Mouse (Mus musculus): ENCODE measurements around the gene Fam193a. TPM values are rescaled to one million over a fixed set of nuclear protein-coding genes. Genes with fewer than 3 reads are reported as not detected.

The Fam193a gene
- total RNA-seq, 2 experiments from 2014 or later, result 67.1 to 89.6 TPM

DNA sequence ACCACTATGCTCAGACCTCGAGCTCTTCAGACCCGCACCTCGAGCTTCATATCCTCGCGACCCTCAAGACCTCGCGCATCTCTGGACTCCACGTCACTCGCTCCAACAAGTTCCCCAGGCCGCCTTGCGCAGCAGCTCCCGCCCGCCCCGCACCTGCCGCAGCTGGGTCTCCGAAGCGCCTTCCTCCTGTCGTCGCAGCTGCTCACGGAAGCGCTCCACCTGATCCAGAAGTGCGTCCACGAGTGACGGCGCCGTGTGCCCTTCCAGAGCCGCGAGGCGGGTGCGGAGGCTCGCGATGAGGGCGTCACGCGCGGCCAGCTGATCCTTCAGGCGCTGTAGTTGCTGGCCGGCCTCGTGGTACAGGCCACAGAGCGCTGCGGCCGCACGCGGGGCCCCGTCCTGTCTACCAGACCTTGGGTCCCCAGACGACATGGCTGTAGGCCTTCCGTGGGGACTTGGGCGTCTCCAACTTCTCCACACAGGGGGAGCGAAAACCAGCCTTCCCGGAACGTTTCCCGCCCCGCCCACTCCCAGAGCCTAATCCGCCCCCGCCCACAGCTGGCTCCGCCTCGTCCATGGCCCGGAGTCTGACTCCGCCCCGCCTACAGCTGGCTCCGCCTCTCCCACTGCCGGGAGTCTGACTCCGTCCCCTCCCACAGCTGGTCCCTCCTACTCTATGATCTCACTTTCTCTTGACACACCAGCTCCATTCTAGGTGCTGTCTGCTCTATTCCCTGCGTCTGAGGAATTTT lies 143.9 kb downstream of the Fam193a start, which contains the start of gene Tnip2:
Tnip2 (minus strand) TSS at position 526 of the 752 bp plus-strand sequence.
- ATAC-seq (replicated peaks; ENCODE audit: low FRiP score, poor library complexity, severe bottlenecking), result peak; percentile 96

DNA sequence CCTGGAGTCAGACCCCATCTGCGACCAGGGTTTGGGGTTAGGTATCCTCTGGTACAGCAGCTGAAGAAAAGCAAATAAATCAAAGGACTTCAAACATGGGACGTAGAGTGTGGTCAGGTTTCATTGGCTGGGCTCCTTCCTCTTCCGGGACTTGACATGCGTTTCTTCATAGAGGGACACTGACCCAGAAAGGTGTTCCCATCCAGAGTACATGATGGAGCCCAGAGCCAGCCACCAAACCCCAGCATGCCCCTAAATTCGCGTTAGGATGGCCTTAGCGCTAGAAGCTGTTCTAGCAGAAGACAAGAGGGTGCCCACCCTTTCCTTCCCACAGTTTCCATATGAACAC lies 144.5 kb downstream of the Fam193a start:
- ATAC-seq (replicated peaks; ENCODE audit: low FRiP score, poor library complexity, severe bottlenecking), result peak; percentile 26

DNA sequence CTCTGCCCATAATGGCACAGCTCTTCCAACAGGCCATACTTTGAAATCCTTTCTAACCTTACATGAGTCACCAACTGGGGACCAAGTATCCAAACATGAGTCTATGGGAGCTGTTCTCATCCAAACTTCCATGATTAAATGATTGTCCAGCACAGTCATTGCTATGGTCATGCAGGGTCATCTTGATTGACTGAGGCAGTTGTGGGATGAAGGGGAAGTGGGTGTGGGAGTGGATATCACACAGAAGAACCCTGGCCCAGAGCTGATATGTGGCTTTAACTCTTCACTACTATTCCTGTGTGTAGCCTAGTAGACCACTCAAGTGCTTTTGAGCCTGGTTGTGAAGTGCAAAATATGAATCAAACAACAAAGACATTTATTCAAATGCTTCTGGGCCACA lies 145.4 kb downstream of the Fam193a start:
- ATAC-seq (replicated peaks; ENCODE audit: low FRiP score, poor library complexity, severe bottlenecking), result no peak

DNA sequence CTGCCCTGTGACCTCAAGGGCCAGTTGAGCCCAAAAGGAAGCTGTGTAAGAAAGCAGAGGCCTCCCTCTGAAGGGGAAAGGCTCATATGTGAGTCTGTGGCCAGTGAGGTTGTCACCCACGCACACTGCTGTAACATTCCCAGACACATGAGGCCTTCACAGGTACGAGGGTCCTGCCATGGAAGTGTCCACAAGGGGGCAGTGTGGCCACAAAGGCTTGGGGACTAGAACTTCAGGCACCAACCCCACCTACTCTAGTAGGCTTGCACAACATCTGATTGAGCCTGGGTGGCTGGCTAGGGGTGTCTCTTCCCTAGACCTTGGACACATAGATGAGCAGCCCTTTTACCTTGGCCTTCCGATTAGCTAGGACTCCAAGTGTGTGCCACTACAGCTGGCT lies 148.2 kb downstream of the Fam193a start:
- ATAC-seq (replicated peaks; ENCODE audit: low FRiP score, poor library complexity, severe bottlenecking), result peak; percentile 52

DNA sequence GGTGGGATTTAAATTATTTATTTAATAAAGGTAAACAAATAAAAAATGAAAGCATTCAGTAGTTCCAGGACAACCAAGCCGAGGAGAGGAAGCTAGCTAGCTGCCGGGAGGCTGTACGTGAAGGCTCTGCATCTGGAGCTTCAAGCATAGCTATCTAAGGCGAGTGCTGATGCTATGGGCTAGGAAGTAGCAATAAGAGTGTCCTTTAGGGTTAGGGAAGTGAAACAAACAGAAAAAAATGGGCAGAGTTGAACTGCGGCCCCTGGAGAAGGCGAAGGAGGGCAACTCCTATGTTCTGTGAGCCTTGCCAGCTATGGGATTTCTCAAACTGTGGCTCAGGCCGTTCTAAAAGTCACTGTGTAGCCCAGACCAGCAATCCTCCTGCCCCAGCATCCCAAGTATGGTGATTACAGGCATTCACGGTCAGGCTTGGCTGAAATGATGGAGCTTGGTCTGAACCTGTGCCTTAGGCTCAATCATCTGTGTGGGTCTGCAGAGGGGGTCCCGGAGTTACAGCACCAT lies 149.7 kb downstream of the Fam193a start:
- no peak for ATAC-seq (replicated peaks; ENCODE audit: low FRiP score, poor library complexity, severe bottlenecking)

DNA sequence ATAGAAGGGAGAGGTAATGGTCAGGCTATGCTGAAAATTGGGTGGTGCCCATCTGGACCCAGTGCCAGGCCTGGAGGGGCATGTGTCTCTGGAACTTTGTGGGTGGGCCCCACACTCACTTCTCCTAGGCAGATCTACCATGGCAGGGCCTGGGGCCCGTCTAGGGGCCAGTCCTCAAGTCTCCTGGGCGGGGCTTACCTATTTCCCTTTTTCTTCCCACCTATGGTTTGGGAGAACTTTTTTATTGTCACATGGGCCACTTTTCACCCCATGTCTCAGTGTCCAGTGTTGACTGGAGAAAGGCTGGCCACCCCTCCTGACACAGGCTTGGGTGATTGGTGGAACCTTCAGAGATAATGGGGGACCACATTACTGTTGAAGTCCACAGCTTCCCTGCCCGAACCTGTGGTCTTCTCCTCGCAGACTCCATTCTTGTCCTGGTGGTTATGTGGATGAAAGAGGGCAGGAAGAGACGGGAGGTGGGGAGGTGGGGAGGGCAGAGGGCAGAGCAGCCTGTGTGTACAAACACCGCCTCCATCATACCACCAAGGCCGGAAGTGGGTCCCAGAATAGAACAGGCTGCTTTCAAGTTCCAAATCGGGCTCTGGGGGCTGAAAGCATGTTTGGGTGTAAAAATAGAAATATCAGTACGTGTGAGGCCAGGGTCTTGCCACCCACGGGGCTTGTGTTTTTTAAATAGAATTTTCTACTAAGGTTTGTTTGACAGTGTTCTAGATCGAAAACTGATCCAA lies 150.9 kb downstream of the Fam193a start:
- ATAC-seq (replicated peaks; ENCODE audit: low FRiP score, poor library complexity, severe bottlenecking), result no peak

DNA sequence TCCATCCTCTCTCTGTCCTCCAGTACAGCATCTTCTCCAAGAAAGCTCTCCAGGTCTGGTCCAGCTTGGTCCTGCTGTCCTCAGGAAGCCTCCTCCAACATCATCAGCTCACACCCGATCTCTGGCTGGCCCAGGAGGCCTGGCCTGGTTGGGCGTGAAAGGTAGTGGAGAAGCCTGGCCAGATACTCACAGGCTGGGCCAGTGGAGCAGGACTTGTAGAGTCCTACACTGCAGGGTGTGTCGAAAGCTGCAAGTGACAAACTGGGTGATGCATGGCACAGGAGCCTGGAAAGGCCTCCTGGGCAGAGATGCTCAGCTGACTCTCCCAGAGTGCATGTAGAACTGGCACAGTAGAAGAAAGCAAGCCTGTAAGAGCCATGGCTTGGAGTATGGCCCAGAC lies 151.6 kb downstream of the Fam193a start:
- ATAC-seq (replicated peaks; ENCODE audit: low FRiP score, poor library complexity, severe bottlenecking), result no peak

DNA sequence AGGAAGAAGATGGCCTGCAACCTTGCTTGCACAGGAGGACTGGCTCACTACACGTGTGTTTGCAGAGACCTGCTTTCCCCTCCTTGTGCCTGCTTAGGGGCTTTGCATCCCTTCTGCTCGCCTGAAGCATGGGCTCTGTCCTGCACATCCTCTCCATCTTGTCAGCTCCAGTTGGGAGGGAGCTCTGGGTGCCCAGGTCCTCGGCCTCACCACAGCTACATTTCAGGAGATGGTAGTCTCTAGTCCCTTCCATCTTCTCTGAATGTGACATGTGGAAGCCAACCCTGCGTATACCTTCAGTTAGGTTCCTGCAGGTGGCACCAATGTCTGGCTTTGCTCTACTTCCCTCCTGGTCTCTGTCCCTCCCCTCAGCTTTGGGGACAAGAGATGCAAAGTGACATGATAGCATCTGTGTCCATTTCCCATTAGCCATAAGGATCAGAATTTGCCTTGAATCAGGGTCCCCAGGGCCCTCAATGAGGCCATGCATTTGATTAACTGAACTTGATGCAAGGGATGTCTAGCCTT lies 154.3 kb downstream of the Fam193a start:
- ATAC-seq (replicated peaks; ENCODE audit: low FRiP score, poor library complexity, severe bottlenecking), result no peak

DNA sequence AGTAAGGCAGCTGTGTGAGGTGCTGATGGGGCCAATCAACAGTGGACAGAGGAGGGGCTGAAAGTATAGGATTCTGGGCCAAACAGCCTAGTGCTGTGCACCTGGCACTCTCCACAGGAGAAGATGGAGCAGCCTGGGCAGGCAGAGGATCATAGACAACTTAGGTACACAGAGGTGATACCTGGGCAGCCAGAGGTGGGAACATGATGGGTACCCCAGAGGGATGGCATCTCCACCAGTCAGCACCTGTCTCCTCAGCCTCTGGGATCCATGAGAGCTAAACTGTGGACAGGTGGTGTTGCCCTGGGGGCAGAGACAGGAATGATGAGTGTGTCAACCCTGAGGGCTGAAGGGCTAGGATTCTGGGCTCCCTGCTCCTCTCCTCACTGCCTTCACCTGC lies 154.8 kb downstream of the Fam193a start:
- no peak for ATAC-seq (replicated peaks; ENCODE audit: low FRiP score, poor library complexity, severe bottlenecking)

DNA sequence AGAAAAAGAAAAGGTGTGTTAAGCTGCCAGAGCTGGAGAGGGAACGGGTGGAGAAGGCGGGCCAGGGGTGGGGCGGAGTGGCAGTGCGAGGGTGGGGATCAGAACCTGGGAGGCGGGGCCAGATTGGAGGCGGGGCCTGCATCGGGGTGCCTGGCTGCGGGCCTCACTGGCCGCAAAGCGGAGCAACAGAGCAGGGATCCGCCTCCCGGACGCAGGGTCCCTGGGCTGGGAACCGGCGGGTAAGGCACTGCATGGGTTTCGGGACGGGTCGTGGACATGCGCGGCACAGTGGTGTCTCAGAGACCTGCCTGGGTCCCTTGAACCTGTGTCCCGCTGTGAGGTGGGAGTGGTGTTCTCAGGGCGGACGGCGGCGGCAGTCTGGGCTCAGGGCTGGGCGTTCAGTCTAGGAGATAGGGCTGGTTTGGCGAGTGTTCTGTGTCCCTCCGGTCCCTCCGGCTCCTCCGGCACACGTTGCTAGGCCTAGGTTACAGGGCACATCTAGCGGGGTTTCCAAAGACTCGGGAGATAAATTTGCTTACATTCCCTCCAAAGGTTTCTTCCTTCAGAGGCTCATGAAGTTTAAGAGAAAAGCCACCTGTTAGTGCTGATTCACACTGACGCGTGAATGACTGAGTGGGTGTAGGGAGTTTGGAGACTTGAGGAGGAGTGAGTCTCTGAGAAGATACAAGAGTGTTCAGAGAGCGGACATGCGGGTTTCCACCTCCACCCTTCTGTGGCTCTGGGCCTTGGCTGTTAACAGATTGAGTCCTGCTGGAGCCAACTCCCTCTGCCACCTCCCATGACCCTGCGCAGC lies 156.1 kb downstream of the Fam193a start, which contains the start of gene Sh3bp2:
Sh3bp2 (plus strand) TSS at position 176 of the 814 bp plus-strand sequence.
- ATAC-seq (replicated peaks; ENCODE audit: low FRiP score, poor library complexity, severe bottlenecking), result peak; percentile 94

DNA sequence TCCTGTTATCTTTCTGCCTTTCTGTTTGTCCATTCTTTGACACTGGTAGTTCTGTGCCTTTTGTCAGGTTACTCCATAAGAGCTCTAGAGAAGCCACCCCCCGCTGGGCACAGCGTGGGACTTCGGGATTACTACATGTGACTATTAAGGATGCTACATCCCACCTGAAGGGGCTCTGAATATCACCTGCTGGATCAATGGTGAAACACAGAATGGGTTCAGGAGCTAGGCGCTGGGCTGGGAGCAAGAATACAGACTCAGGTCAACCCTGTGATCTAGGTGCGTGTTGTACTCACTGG lies 156.7 kb downstream of the Fam193a start:
- ATAC-seq (replicated peaks; ENCODE audit: low FRiP score, poor library complexity, severe bottlenecking), result no peak

DNA sequence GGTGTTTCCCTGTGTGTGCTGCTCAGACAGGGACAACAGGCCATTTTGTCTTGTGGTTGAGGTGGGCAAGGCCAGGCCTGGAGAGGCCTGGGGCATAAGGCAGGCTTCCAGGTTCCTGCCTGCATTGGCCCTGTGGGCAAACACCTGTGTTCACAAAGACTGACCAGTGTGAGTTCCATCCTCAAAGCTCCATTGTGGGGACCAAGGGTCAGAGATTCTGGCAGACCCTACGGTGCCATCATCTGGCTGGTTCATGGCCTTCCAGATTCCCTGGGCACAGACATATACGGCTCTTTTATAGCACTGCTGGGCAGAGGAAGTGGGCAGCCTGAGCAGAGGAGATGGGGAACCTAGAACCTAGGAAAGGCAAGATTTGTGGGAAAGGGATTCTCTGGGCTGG lies 157.6 kb downstream of the Fam193a start:
- ATAC-seq (replicated peaks; ENCODE audit: low FRiP score, poor library complexity, severe bottlenecking), result no peak

DNA sequence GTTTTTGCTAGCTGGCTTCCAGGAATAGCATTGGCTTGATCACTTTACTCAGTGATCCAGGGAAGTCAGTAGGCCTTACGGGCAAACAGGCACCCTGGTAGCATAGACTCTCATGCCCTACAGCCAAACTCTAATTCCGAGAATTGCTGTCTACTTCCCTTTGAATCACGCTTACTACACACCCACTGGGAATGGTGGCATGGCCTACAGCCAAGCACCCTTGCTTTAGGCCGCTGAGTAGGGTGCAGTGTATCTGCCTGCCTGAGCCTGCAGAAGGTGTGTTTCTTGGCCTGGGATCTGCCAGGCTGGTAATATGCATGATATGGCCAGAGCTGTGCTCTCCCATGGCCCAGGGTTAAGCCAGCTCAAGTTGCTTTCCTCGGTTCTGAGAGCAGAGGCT lies 159.0 kb downstream of the Fam193a start:
- no peak for ATAC-seq (replicated peaks; ENCODE audit: low FRiP score, poor library complexity, severe bottlenecking)

DNA sequence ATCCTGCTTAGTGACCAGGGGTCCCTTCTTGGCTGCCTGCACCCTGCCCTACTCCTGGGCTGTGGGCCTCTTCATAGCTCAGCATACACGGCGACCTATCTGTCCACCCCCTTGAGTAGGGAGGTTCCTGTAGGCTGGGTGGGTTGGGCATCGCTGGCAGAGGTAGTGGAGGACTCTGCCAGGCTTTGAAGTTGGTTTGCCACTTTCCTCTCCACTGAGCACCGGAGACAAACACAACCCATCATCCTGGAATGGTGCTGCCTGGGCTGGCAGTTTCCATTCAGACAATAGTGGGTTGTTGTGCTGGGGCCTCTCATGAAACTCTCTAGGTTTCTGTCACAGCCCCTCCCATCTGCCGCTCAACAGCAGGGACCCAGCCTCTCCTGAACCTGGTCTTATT lies 160.4 kb downstream of the Fam193a start:
- no peak for ATAC-seq (replicated peaks; ENCODE audit: low FRiP score, poor library complexity, severe bottlenecking)

DNA sequence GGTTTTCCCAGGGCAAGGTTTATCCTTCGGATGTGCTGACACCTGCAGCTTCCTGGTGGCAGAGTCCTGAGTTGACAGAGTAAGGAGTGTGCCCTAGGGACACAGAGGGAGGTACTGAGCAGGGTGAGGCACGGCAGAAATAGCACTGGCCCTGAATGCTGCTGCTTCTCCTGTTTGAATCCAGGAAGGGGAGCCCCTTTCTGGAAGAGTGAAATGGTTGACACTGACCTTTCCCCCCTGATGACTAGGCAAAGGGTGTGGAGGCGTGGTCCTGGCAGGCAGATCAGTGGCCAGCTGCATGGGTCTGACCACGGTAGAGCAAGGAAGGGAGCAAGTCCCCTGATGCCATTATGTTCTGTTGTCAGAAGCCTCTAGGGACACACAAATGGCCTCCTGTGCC lies 161.0 kb downstream of the Fam193a start:
- no peak for ATAC-seq (replicated peaks; ENCODE audit: low FRiP score, poor library complexity, severe bottlenecking)

DNA sequence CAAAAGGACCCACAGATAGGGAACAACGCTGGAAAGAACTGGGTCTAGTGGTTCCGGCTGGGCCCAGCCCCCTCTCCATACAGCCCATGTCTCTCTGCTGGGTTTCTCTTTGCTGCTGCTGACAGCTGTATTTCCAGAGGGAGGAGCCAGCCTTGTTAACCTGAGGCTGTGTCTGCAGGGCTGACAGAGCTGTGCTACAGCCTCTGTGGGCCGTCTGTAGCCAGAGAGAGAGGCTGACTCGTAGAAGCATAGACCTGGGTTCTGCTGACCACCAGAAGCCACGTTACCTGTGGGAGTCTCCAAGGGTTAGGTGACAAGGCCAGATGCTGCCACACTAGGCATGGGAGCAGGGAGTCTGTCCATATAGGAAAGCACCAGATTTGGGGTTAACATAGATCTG lies 163.3 kb downstream of the Fam193a start:
- ATAC-seq (replicated peaks; ENCODE audit: low FRiP score, poor library complexity, severe bottlenecking), result no peak

DNA sequence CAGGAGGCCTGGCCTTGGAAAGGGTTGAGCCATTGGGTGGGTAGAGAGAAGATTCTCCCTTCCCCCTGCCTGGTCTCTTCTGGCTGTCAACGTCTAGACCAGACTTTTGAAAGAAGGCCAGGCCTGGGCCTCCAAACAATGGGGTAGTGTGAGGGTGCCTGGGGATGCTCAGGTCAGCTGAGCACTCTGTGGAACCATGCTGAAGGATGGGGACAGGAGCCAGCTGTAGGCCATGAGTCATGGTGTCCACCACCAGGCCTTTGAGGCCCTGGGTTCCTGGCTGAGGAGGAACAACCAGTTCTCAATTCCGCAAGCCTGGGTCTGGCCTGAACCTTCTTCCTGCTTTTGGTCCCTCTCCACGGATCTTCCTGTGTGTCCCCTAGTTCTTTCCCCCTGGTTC lies 164.1 kb downstream of the Fam193a start:
- ATAC-seq (replicated peaks; ENCODE audit: low FRiP score, poor library complexity, severe bottlenecking), result no peak

DNA sequence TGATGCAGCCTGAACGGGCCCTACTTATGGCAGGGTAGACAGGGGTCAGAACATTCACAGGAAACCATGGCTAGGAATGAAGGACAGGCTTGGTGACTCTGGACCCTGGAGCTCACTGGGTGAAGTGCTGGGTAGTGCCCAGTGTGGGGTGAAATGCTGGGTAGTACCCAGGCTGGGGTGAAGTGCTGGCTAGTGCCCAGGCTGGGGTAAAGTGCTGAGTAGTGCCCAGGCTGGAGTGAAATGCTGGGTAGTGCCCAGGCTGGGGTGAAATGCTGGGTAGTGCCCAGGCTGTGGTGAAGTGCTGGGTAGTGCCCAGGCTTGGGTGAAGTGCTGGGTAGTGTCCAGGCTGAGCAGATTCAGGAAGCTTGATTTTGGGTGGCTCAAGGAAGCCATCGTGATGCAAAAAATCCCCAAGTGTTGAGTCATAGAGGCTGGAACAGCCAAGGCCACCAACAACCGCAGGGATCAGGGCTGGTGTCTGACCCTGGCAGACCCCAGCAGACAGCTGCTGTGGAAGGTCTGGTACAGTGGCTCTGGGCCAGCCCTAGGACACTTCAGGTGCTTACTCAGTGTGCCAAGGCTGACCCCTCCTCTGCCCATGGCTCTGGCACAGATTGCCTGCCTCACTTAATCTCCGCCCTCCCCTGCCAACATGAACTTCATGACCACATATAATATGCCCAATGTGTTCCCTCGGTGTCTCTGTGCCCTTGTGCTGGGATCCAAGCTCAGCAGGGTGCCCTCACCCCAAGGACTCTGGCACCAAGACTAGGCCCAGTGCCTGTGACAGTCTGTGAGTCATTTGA lies 165.2 kb downstream of the Fam193a start:
- no peak for ATAC-seq (replicated peaks; ENCODE audit: low FRiP score, poor library complexity, severe bottlenecking)

DNA sequence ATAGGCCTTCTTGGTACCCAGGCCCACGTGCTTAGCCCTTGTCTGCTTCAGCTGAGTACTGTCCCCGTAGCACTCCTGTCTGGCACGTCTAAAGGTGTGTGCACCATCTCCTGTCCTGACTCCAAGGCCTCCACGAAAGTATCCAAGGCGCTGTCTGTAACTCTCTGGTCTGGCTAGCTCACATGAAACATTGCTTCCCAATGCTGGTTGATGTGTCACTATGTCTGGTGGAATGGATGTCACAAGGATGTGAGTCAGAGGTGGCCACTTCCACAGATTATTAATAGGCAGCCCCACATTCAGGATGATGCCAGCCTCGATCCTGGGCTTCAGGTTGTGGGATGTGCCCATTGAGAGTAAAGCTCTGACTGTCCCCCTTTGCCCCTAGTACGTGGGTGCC lies 166.1 kb downstream of the Fam193a start:
- no peak for ATAC-seq (replicated peaks; ENCODE audit: low FRiP score, poor library complexity, severe bottlenecking)
